Mouse (Mus musculus): ENCODE data around the gene Ubac2.
"Not testable (repeated sequence)": the region's sequence is repeated elsewhere in the genome, so short reads cannot be mapped to it uniquely, and the experiment has no call there.

The Ubac2 gene

DNA sequence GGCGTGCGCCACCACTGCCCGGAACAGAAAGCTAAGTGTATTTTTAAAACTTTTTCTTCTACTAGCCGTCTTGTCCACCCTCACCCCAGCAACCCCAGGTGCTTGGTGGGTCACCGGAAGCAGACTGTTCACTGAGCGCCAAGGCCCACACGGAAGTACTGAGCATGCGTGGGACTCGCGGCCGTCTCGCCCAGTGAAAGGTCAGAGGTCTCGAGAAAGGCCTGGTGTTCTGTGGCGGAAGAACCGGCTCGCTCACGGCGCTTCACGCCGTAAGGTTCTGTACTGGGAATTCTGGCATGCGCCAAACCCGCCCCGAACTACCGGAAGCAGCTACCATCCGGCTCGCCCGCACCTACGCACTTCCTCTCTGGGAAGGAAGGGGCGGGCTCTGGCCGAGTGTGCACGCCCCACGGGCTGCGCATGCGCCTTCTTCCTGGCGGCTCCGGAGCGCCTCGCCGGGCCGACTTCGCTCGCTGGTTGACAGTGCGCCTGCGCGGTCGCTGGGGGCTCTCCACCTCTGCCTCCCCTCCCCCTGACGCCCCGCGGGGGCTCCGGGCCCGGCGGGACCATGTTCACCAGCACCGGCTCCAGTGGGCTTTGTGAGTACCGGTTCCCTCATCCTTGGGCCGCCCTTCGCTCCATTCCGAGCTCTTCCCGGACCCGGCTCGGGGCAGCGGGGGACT is at the start of gene Ubac2:
Ubac2 (plus strand) TSS at position 445 of the 683 bp plus-strand sequence.
- peak; percentile 86 for DNase-seq (ENCODE audit: extremely low read depth, low read depth)

DNA sequence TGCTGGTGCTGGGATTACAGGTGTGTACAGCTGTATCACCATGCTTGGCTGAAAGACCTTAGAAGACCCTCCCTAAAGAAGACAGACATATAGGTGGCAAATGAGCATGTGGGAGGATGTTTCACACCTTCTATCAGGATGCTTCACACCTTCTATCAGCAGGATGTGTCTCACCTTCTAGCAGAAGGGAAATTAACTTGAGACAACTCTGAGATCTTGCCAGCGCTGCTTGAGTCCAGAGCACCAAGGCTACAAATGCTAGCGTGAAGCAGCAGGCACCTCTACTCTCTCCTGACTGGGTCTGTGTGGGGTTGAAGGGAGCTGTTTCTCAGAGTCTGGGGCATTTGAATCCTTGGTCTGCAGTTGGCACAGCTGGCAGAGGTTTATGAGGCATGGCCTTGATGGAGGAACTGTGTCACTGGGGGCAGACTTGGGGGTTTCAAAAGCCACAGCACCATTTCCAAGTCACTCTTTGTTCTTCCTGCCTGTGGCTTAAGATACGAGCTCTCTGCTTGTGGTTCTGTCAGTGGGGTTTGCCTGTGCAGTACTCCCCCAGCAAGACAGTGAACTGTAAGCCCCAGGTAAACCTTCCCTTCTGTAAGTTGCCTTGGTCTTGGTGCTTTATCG is 48.5 kb upstream of the Ubac2 start:
- DNase-seq (ENCODE audit: extremely low read depth, low read depth), result no peak

DNA sequence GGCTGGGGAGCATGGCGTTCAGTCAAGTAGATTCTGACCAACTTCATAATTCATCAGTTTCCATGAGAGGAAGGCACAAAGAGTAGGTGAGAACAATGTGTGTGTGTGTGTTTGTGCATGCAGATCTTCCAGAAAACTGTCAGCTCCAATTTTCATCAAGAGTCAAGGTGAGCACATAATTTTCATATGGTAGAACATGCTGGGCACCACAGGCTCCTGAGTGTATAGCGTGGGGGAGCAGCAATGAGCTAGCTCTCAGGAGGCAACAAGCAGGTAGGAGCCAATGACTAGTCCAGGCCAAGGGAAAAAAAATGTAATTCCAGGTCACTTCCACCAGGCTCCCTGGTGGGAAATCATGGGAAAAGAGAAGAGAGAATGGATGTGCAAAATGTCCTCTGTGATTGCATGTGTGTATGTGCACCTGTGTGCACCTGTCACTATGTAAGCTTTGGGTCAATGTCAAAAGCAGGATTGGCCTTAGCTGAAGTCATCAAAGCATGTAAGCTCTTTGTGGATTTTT is 45.4 kb upstream of the Ubac2 start:
- no peak for DNase-seq (ENCODE audit: extremely low read depth, low read depth)

DNA sequence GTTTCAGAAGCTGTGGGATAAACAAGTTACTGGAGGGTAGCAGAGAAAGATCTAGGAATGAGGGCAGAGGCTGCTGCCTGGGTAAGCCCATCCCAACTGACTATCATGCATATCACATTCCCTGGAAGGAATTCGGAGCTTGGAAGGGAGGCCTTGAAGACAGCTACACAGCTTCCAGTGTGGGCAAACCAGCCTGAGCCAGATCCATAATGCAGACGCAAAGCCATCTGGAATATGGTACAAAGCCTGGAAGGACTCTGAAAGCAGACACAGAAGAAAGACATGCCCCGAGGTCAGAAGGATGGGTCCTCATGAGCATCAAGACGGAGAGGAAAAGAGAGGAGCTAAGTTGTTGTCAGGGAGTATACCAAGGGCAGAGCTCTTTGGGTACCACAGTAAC is 40.3 kb upstream of the Ubac2 start:
- DNase-seq (ENCODE audit: extremely low read depth, low read depth), result no peak

DNA sequence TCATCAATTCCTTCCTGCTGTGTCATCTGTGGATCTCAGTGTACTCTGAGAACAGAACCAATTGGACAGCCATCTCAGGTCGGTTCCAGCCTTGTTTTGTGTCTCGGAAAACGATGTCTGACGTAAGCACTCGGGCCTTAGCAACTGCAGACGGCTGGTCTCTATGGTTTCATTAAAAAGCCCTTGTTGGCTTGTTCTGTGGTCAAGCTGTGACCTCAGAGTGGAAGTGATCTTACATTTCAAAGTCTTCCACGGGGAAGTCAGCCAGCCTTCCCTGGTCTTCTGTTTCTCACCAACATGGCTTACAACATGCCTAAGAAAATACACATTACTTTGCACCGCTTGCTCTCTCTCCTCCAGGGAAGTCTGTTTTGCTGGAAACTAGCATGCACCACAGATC is 38.2 kb upstream of the Ubac2 start:
- no peak for DNase-seq (ENCODE audit: extremely low read depth, low read depth)

DNA sequence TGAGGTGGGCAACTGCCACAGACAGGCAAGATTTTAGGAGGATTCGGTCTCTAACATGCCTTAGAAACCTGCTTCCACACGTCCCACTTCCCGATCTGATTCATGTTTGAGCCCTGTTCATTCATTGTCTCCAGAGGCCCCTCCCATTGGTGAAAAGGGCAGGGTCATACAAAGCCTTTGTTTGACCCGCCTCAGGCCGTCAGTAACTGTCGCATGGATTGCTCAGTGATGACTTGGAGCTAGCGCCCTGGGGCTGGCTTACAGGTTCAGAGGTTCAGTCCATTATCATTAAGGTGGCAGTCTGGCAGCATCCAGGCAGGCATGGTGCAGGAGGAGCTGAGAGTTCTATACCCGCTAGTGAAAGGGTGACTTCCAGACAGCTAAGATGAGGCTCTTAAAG is 33.9 kb upstream of the Ubac2 start:
- DNase-seq (ENCODE audit: extremely low read depth, low read depth), result no peak

DNA sequence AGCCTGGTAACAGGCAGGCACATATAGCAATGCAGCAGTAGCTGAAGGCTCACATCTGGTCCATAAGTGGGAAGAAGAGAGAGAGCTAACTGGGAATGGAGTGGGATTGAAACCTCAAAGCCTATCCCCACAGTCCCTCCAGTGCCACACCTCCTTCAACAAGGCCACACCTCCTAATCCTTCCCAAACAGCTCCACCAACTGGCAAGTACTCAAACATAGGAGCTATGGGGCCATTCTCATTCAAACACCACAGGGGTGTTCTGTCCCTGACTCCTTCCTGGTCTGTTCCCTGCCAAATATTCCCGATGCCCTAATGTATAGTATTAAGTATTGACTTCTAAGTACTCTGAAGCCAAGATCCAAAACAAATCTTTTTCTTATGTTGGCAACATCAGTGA is 27.2 kb upstream of the Ubac2 start:
- no peak for DNase-seq (ENCODE audit: extremely low read depth, low read depth)

DNA sequence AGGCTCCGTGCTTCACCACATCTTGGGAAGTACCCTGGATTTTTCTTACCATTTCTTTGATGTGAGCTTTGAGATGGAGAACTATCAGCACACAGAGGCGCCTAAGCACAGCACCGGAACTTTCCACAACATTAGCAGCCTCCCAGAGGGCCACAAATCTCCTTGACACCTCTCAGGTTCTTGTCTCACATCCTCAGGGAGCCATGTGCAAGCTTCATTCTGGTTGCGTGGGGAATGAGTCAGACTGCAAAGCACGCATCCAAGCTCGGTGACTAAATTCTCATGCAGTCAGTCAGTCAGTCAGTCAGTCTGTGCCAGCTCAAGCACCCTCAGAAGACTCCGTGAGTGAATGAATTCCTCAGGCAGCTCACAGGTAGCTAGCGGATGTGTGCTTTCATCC is 25.9 kb upstream of the Ubac2 start:
- DNase-seq (ENCODE audit: extremely low read depth, low read depth), result no peak

DNA sequence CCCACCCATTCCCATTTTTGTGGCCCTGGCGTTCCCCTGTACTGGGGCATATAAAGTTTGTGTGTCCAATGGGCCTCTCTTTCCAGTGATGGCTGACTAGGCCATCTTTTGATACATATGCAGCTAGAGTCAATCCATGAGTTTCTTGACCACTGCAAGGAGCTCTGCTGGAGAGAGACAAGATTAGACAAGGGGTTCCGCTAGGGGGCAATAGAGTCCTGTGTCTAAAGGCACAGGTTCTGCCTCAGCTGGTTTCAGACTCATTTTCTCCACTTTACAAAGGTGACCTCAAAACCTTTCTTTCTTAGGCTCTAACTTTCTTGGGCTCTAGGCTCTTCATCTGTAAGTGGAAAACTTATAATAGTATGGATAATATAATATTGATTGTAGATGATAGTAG is 13.3 kb upstream of the Ubac2 start:
- peak; percentile 43 for DNase-seq (ENCODE audit: extremely low read depth, low read depth)

DNA sequence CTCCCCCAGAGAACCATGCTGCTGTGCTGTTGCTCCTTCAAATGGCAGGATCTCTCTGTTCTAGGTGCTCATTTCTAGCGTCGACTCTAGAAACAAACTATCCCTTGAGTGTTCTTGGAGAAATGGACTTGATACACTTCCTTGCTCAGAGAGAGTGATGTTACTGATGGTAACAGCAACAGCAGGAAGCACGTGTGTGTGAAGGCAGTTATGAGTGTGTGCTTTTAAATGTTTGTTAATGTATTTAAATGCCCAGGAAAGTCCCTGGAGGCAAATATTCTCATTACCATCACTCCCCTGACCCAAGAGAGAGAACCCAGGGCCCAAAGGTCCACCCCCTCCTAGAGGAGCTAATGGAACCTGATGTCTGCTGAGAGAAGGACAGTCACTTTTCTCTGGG is 11.8 kb upstream of the Ubac2 start:
- DNase-seq (ENCODE audit: extremely low read depth, low read depth), result no peak

DNA sequence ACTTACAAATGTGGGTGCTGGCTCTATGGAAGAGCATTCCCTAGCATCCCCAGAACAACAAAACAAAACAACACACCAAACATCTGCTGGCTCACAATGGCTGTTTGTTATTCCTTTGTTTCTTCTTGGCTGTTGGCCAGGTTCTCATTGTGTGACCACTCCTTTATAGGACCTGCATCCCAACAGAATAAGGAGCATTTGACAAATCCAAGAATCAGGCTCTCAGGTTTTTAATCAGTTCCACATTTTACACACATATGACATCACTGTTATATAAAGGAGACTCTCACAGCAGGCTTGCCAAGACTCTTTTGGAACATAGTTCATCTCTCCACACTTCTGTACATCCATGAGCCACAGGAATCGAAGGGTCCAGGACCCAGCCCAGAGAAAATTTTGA is 9.3 kb upstream of the Ubac2 start:
- DNase-seq (ENCODE audit: extremely low read depth, low read depth), result no peak

DNA sequence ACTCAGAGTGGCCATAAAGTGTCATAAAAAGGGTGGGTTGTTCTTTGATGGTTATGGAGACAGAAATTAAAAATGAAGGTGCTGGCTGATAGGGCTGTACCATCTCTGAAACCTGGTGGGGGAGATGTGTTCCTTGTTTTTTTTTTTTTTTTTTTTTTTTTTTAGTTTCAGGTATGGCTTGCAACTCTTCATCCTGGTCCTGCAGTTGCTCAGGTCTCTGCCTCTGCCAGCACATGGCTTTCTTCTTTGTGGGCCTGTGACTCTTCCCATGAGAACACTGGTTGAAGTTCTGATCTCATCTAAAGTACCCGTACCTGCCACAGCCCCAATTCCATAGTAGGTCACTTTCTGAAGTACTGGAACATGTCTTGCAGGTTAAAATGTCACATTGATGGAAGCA is 5.7 kb upstream of the Ubac2 start:
- no peak for DNase-seq (ENCODE audit: extremely low read depth, low read depth)

DNA sequence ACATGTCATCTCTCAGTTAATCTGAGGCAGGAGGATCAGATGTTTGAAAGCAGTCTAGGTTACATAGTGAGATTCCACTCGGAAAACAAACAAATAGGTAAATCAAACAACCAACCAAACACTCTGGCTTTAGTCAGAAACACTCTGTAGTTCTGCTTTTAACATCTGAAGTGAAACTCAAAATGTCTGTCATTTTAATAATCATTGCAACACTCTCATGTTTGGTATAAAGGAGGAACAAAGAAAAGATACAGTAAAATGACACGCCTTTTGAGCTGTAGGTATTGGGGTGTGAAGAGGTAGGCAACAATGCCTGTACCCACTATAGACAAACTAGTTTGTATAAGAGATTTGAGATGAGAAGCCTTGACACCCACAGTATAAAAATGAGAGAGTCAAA is 5.2 kb upstream of the Ubac2 start:
- DNase-seq (ENCODE audit: extremely low read depth, low read depth), result no peak

DNA sequence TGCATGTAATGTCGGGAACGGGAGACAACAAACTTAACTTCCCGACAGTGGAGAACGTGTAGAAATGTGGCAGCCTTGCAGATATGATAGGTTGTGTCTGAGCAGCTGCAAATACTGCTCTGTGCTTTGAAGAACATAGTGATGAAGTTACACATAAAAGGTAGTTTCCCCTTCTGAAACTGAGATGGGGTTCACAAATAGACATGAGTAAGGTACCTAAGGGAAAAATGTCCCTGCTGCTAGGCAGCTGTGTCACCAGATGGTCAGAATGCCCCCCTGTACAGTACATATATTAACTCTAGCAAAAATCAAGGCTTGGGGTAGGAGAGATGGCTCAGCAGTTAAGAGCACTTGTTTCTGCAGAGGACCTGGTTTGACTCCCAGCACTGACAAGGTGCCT is 4.8 kb upstream of the Ubac2 start:
- DNase-seq (ENCODE audit: extremely low read depth, low read depth), result no peak

DNA sequence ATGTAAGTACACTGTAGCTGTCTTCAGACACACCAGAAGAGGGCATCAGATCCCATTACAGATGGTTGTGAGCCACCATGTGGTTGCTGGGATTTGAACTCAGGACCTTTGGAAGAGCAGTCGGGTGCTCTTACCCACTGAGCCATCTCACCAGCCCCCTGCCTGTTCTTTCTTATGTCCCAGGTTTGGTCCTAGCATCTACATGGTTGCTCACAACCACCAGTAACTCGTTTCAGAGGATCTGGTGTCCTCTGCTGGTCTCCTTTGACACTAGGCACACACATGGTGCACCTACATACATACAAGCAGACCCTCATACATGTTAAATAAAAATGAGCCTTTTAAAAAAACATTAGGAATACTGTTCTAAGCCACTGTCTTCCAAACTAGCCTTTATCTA is 2.2 kb upstream of the Ubac2 start:
- not testable (repeated sequence) for DNase-seq (ENCODE audit: extremely low read depth, low read depth)

DNA sequence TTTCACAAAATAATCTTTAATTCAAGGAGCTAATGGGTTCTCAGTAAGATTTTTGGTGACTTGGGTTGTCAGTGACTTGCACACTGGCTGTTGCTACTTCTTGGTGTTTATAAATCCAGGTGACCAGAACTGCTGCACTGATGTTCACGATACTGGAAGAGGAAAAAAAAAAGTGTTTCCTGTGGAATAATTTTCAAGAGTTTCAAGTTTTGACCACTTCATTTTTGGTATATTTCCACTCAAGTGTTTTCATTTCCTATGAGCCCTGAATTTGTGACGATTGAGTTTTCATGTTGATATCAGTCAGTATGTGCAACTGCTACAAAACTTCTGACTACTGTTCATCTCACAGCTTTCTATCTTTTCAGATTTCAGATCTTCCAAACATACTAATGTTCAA is 1.6 kb upstream of the Ubac2 start:
- DNase-seq (ENCODE audit: extremely low read depth, low read depth), result no peak

DNA sequence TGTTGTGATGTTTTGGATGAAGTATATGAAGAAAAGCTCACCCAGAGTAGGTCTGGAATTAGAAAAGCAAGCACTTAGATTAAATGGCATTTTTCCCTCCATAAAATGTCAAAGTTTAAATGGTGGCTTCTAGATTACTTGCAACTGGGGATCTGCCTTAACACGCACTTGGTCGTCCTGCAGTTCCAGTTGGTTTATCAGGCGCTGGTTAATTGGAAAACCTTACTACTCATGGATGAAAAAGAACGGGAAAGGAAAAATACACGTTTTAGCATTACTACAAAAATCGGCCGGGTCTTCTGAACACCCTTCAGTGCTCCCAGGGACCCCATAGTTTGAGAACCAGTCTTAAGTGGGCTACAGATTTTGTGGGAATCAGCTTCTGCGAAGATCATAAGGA is 780 bp upstream of the Ubac2 start:
- no peak for DNase-seq (ENCODE audit: extremely low read depth, low read depth)

DNA sequence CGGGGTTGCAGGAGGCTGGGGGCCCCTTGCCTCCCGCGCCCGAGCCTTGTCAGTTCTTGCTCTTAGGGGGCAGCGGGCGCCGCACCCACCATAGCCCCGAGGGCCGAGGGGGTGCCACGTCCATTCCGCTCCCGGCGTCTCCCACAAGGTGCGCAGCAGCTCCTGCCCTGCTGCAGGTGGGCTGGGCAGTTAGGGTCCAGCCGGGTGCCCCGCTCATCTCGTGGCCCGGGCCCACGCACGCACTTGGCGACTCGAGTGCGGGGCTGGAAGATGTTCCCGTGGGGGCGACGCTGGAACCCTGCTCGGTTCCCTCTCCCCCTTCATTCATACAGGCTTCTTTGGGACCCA is 413 bp downstream of the Ubac2 start:
- DNase-seq (ENCODE audit: extremely low read depth, low read depth), result no peak

DNA sequence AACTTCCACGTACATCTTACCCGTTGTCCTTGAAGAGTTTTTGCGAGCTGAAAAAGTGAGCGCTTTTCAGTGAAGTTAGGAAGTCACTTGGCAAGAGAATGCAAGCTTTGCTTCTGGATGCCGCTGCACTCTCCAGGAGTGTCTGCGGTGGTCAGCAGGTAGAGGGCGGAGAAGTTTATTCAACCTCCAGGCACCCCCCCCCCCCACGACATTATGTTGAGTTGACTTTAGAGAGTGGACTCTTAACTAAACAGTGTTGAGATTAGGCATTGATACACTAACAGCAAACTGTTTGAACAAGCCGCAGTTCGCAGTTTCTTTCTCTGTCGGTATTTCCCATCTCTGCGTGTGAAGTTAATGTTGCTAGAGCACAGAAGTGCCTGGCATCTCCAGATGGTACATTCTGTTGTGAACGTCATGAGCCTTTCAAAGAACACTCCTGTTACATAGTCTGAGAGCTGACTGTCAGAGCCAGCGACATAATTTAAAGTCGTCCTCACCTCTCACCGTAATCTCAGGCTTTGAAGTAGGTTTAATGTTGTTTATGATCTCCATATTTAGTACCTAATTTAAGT is 933 bp downstream of the Ubac2 start:
- DNase-seq (ENCODE audit: extremely low read depth, low read depth), result no peak

DNA sequence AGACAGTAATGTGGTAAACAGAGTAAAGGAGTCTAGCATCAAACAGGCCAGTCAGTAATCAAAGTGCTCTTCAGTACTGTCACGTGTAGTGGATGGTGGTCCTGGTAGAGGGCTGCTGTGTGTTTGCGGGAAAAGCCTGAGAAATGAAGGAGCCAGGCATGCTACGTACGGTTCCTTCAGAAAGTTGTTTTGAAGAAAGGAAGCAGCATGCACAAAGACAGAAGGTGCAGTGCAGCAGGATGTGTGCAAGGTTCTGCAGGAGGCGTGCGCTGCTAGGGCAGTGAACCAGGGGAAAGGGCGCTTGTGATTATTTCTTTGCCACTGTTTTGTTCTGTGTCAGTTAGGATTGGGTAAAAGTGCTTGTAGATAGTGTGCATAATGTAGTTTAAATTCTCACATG is 2.8 kb downstream of the Ubac2 start:
- DNase-seq (ENCODE audit: extremely low read depth, low read depth), result no peak

DNA sequence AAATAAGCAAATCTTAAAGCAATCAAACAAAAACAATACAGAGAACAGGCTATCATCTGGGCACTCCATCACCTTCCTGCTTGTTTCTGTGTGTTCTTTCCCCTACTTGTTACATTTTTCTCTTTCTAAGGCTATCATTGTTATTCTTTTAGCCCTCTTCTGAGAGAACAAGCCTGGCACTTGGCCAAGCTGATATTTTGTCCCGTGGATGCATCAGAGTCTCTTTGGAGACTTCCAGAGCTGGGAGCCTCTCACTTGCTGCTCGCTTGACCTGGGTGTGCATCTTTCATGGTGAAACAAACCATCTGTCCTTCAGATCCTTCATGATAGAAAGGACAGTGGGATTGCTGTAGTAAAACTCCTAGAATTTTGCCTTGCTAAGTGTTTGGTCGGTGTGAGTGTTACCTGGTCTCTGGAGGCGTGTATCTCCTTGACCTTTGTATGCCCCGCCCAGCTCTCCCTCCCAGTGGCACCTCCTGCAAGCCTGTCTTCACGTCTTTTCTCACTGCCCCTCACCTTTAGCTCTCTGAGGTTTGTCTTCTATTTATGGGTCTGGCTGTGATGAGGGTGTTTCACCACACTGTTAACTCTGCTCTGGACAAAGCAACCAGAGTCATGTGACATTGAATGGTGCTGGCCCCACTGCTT is 5.9 kb downstream of the Ubac2 start:
- no peak for DNase-seq (ENCODE audit: extremely low read depth, low read depth)

DNA sequence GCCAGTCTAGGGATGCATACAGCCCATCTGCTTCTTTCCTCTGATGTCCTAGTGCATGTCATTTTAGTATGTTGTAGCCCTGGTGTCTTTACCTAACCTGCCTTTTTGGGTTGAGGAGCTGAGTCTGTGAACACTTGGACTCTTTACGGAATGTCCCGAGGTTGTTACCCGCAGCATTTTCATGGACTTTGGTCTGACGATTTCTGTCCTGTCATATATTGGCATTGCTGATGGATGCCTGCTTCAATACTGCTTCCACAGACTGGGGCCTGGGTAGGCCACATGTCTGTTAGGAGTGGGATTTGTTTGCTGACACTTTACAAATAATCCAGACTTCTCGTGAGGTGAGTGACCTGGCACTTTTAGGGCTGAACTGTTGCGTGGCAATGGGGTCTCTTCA is 15.3 kb downstream of the Ubac2 start:
- no peak for DNase-seq (ENCODE audit: extremely low read depth, low read depth)

Data from MEL-GATA-1-ER (cell line).